Mouse (Mus musculus): ENCODE results near the gene Sfr1.
A peak's percentile ranks its signal among the peaks of the same experiment; 100 is the strongest.

Sfr1 gene

GRCm38 (mm10) chr19:47731071-47731881 is at the start of gene Sfr1:
Gene Sfr1 (plus strand): TSS chr19:47731682.
- DNase-seq (ENCODE audit: low spot score): peak; percentile 99

GRCm38 (mm10) chr19:47689592-47689991 is 41.9 kb upstream of the Sfr1 start:
- no peak for DNase-seq (ENCODE audit: low spot score)

- DNase-seq (ENCODE audit: low spot score): no peak
Measured at GRCm38 (mm10) chr19:47691994-47692393, 39.5 kb upstream of the Sfr1 start, which contains the start of gene Col17a1. Gene Col17a1 (minus strand): TSS chr19:47692094.

GRCm38 (mm10) chr19:47695725-47696124 is 35.8 kb upstream of the Sfr1 start:
- no peak for DNase-seq (ENCODE audit: low spot score)

GRCm38 (mm10) chr19:47696411-47696810 is 35.1 kb upstream of the Sfr1 start:
- no peak for DNase-seq (ENCODE audit: low spot score)

- DNase-seq (ENCODE audit: low spot score): no peak
Measured at GRCm38 (mm10) chr19:47697067-47697466, 34.4 kb upstream of the Sfr1 start.

- DNase-seq (ENCODE audit: low spot score): no peak
Measured at GRCm38 (mm10) chr19:47698266-47698665, 33.2 kb upstream of the Sfr1 start.

- no peak for DNase-seq (ENCODE audit: low spot score)
Measured at GRCm38 (mm10) chr19:47699743-47700142, 31.7 kb upstream of the Sfr1 start.

GRCm38 (mm10) chr19:47700509-47700908 is 31.0 kb upstream of the Sfr1 start:
- DNase-seq (ENCODE audit: low spot score): no peak

- no peak for DNase-seq (ENCODE audit: low spot score)
Measured at GRCm38 (mm10) chr19:47705080-47705771, 26.3 kb upstream of the Sfr1 start.

GRCm38 (mm10) chr19:47705772-47706309 is 25.6 kb upstream of the Sfr1 start:
- DNase-seq (ENCODE audit: low spot score): no peak

- DNase-seq (ENCODE audit: low spot score): peak; percentile 45
Measured at GRCm38 (mm10) chr19:47710376-47710775, 21.1 kb upstream of the Sfr1 start.

- no peak for DNase-seq (ENCODE audit: low spot score)
Measured at GRCm38 (mm10) chr19:47713457-47713856, 18.0 kb upstream of the Sfr1 start.

GRCm38 (mm10) chr19:47716144-47716543 is 15.3 kb upstream of the Sfr1 start:
- DNase-seq (ENCODE audit: low spot score): no peak

- no peak for DNase-seq (ENCODE audit: low spot score)
Measured at GRCm38 (mm10) chr19:47719147-47719546, 12.3 kb upstream of the Sfr1 start.

- DNase-seq (ENCODE audit: low spot score): no peak
Measured at GRCm38 (mm10) chr19:47722471-47722870, 9.0 kb upstream of the Sfr1 start.

GRCm38 (mm10) chr19:47724903-47725302 is 6.6 kb upstream of the Sfr1 start:
- no peak for DNase-seq (ENCODE audit: low spot score)

GRCm38 (mm10) chr19:47725643-47726140 is 5.8 kb upstream of the Sfr1 start:
- no peak for DNase-seq (ENCODE audit: low spot score)

- peak; percentile 68 for DNase-seq (ENCODE audit: low spot score)
Measured at GRCm38 (mm10) chr19:47730691-47731070, 801 bp upstream of the Sfr1 start.

GRCm38 (mm10) chr19:47731931-47732330 is 449 bp downstream of the Sfr1 start:
- DNase-seq (ENCODE audit: low spot score): peak; percentile 60

GRCm38 (mm10) chr19:47747072-47747471 is 15.6 kb downstream of the Sfr1 start:
- DNase-seq (ENCODE audit: low spot score): no peak

GRCm38 (mm10) chr19:47748950-47749349 is 17.5 kb downstream of the Sfr1 start:
- no peak for DNase-seq (ENCODE audit: low spot score)

GRCm38 (mm10) chr19:47750391-47750790 is 18.9 kb downstream of the Sfr1 start:
- DNase-seq (ENCODE audit: low spot score): no peak

Data from layer of hippocampus, adult 11-12 months (tissue).